Mouse (Mus musculus) forebrain, embryonic 11.5 days (tissue): ENCODE results near the gene Aspa. TPM values are rescaled to one million over a fixed set of nuclear protein-coding genes. Genes with fewer than 3 reads are reported as not detected.
"Not testable (repeated sequence)": the region's sequence is repeated elsewhere in the genome, so short reads cannot be mapped to it uniquely, and the experiment has no call there.

Experiments used
- ATAC-seq: fragments of 200-750 bp; cut with Nextera tagmentation; replicated peaks from 2 replicates; pipeline ENCODE4 v1.8.0; 2017; ENCODE audit warnings: moderate TSS enrichment; ENCODE audit not compliant: low FRiP score
- DNase-seq: peaks from one replicate; pipeline ENCODE4 v3.0.0-alpha.2; 2017; ENCODE audit warnings: low spot score
- H3K27ac ChIP-seq: fragments of 300-500 bp; sonication (generic); 2 replicates; pipeline ENCODE4 v1.5.1; 2014; ENCODE audit warnings: low read depth, low read length
- H3K27me3 ChIP-seq: fragments of 300-500 bp; sonication (generic); 2 replicates; pipeline ENCODE4 v1.6.1; 2014; ENCODE audit warnings: mild to moderate bottlenecking, low read length, mixed read lengths; ENCODE audit not compliant: control insufficient read depth, insufficient read depth
- H3K36me3 ChIP-seq: fragments of 300-500 bp; sonication (generic); 2 replicates; pipeline ENCODE4 v1.6.1; 2014; ENCODE audit warnings: mild to moderate bottlenecking, low read length, moderate library complexity, mixed read lengths; ENCODE audit not compliant: control insufficient read depth, insufficient read depth
- H3K4me1 ChIP-seq: fragments of 300-500 bp; sonication (generic); replicated peaks from 2 replicates; pipeline ENCODE4 v1.6.1; 2014; ENCODE audit warnings: low read length, mixed read lengths; ENCODE audit not compliant: control insufficient read depth, insufficient read depth
- H3K4me2 ChIP-seq: fragments of 300-500 bp; sonication (generic); 2 replicates; pipeline ENCODE4 v1.6.1; 2014; ENCODE audit warnings: low read depth, mild to moderate bottlenecking, low read length, moderate library complexity, mixed read lengths; ENCODE audit not compliant: severe bottlenecking
- H3K4me3 ChIP-seq: fragments of 300-500 bp; sonication (generic); 2 replicates; pipeline ENCODE4 v1.5.1; 2014; ENCODE audit warnings: low read depth, low read length
- H3K9ac ChIP-seq: fragments of 300-500 bp; sonication (generic); 2 replicates; pipeline ENCODE4 v1.6.1; 2014; ENCODE audit warnings: low read length
- H3K9me3 ChIP-seq: fragments of 300-500 bp; sonication (generic); 2 replicates; pipeline ENCODE4 v1.6.1; 2016; ENCODE audit warnings: low read length, mixed read lengths; ENCODE audit not compliant: control insufficient read depth
- WGBS: fragments of 180-500 bp; shearing (Covaris S2); extraction: QIAGEN DNeasy Blood & Tissue Kit; methylation state at CpG from one replicate; pipeline ENCODE4 v1.1.7; 2014; 5-methylcytosine and 5-hydroxymethylcytosine counted together
- polyA plus RNA-seq: library from polyadenylated mRNA; unstranded; fragments of >200 nt; fragmentation: Nextera tagmentation; extraction: Ambion mirVana; gene quantifications from 2 replicates; pipeline ENCODE4 v1.2.1, GENCODE M21; 2014

Gene Aspa
- polyA plus RNA-seq, 1 experiment from 2014 or later: 0.12 TPM

GRCm38 (mm10) chr11:73321064-73321463, 8.3 kb downstream of the Aspa start:
- WGBS: 90% methylated on average over 13 of the region's 13 CpGs
- H3K9me3 ChIP-seq, H3K36me3 ChIP-seq, DNase-seq, H3K4me2 ChIP-seq, ATAC-seq, H3K27ac ChIP-seq, H3K4me3 ChIP-seq, H3K4me1 ChIP-seq, H3K27me3 ChIP-seq, H3K9ac ChIP-seq: not testable (repeated sequence)

- H3K4me3 ChIP-seq: not testable (repeated sequence)
These were observed 10.8 kb downstream of the Aspa start for GRCm38 (mm10) chr11:73318581-73318980.

GRCm38 (mm10) chr11:73315961-73316360, 13.4 kb downstream of the Aspa start:
- no peak overlapping the region for H3K4me2 ChIP-seq
- no peak overlapping the region for H3K9ac ChIP-seq
- ATAC-seq (no peak), DNase-seq (no peak)
- no peaks in the 10 kb centered on the region for H3K4me1 ChIP-seq
- no peaks in the 10 kb centered on the region for H3K9me3 ChIP-seq
- H3K27me3 ChIP-seq: no peaks in the 10 kb centered on the region
- H3K36me3 ChIP-seq: no peaks in the 10 kb centered on the region
- H3K4me3 ChIP-seq: no peak overlapping the region
- H3K27ac ChIP-seq: no peak overlapping the region
- WGBS: 40% methylated on average over 3 of the region's 3 CpGs

More at GRCm38 (mm10) chr11:73318581-73318980, 10.8 kb downstream of the Aspa start:
- H3K4me1 ChIP-seq, DNase-seq, ATAC-seq, H3K27ac ChIP-seq, H3K27me3 ChIP-seq, H3K9me3 ChIP-seq, H3K36me3 ChIP-seq, H3K4me2 ChIP-seq, H3K9ac ChIP-seq: not testable (repeated sequence)
- WGBS: 82% methylated on average over 2 of the region's 2 CpGs

GRCm38 (mm10) chr11:73303123-73303522, 26.3 kb downstream of the Aspa start:
- H3K27me3 ChIP-seq: no peaks in the 10 kb centered on the region
- H3K36me3 ChIP-seq: no peaks in the 10 kb centered on the region
- 19% methylated on average over 2 of the region's 2 CpGs for WGBS
- H3K9ac ChIP-seq: no peak overlapping the region
- H3K9me3 ChIP-seq: no peaks in the 10 kb centered on the region
- DNase-seq: no peak
- no peak for ATAC-seq
- H3K4me1 ChIP-seq: no peaks in the 10 kb centered on the region
- no peak overlapping the region for H3K4me2 ChIP-seq
- no peak overlapping the region for H3K27ac ChIP-seq
- no peak overlapping the region for H3K4me3 ChIP-seq

- WGBS: 80% methylated on average over 1 of the region's 1 CpGs
- Histone ChIP-seq H3K4me1 (no peaks in the 10 kb centered on the region), H3K4me3 (no peak overlapping the region), H3K4me2 (no peak overlapping the region), H3K27ac (no peak overlapping the region), H3K27me3 (no peaks in the 10 kb centered on the region), H3K9me3 (no peaks in the 10 kb centered on the region), H3K36me3 (no peaks in the 10 kb centered on the region), H3K9ac (no peak overlapping the region)
- no peak for DNase-seq
- no peak for ATAC-seq
These were observed 39.8 kb downstream of the Aspa start for GRCm38 (mm10) chr11:73289621-73290020.

GRCm38 (mm10) chr11:73284351-73284750, 45.0 kb downstream of the Aspa start:
- Histone ChIP-seq H3K9me3 (no peaks in the 10 kb centered on the region), H3K27me3 (no peaks in the 10 kb centered on the region), H3K36me3 (no peaks in the 10 kb centered on the region), H3K4me2 (no peak overlapping the region), H3K4me3 (no peak overlapping the region), H3K27ac (no peak overlapping the region), H3K4me1 (no peaks in the 10 kb centered on the region), H3K9ac (no peak overlapping the region)
- DNase-seq (no peak), ATAC-seq (no peak)

GRCm38 (mm10) chr11:73283926-73284325, 45.5 kb downstream of the Aspa start:
- Histone ChIP-seq H3K27ac (no peak overlapping the region), H3K4me1 (no peaks in the 10 kb centered on the region), H3K9ac (no peak overlapping the region), H3K4me3 (no peak overlapping the region), H3K9me3 (no peaks in the 10 kb centered on the region), H3K36me3 (no peaks in the 10 kb centered on the region), H3K27me3 (no peaks in the 10 kb centered on the region), H3K4me2 (no peak overlapping the region)
- 50% methylated on average over 1 of the region's 1 CpGs for WGBS
- no peak for DNase-seq
- ATAC-seq: no peak

- WGBS: 81% methylated on average over 9 of the region's 9 CpGs
- Histone ChIP-seq H3K4me1 (no peaks in the 10 kb centered on the region), H3K4me3 (no peak overlapping the region), H3K9ac (no peak overlapping the region), H3K27ac (no peak overlapping the region), H3K36me3 (no peaks in the 10 kb centered on the region), H3K4me2 (no peak overlapping the region), H3K27me3 (no peaks in the 10 kb centered on the region), H3K9me3 (no peaks in the 10 kb centered on the region)
- ATAC-seq (no peak), DNase-seq (no peak)
These were observed 46.0 kb downstream of the Aspa start for GRCm38 (mm10) chr11:73283369-73283768.

GRCm38 (mm10) chr11:73281528-73282027, 47.8 kb downstream of the Aspa start:
- Histone ChIP-seq H3K27me3 (no peaks in the 10 kb centered on the region), H3K4me3 (peak overlapping the region; percentile 23), H3K9ac (0 out of 2 replicates have a peak overlapping the region, but pooled peaks have one; percentile 41), H3K27ac (no peak overlapping the region), H3K9me3 (no peaks in the 10 kb centered on the region), H3K36me3 (no peaks in the 10 kb centered on the region), H3K4me1 (no peaks in the 10 kb centered on the region), H3K4me2 (peak overlapping the region; percentile 48)
- WGBS: 7% methylated on average over 16 of the region's 16 CpGs
- ATAC-seq: peak; percentile 61
- DNase-seq: peak; percentile 71
